Comparison of ENCODE assay signal across 8 mouse cellular contexts in the genomic region with DNA sequence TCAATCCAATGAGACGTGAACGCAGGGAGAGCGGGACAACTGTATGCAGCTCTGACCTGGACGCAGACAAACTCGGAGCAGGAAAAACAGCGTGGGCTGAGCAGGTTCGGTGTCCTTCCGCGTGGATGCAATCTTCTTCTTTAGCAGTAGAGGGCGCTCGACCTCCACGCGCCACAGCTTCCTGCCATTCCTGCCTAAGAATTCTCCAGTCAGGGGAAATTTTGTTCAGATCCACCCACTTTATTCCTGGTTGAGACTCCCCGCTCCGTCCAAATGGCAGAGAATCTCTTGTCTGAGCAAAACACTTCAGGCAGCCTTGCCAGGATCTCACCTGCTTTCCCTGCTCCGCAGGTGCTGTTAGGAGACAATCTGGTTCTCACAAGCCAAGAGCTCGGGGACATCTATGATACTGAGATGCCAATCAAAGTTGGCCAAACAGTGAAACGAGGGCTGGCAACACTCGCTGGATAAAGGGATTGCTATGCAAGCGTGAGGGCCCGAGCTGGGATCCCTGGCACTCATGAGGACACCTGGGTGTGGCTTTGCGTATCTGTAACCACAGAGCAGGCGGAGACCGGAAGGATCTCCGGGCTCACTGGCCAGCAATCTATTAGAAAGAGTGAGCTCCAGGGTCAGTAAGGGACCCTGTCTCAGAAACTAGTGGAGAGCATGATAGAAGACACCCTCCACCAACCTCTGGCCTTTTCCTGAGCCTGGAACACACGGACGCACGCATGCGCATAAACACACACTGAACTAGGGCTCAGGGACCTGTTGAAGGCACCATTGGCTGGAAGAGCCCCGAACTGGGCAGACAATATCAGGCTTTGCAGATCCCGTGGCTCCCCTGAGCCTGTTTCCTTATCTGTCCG. TPM values are rescaled to one million over a fixed set of nuclear protein-coding genes. Genes with fewer than 3 reads are reported as not detected.
DNase-seq lines count a peak whose midpoint lies in the region; ATAC-seq and TF ChIP-seq lines count a peak whose summit lies in the region.

No protein-coding gene starts in this region.

- dilution Hi-C loops in CH12.LX (cut with MboI; ENCODE audit: extremely low pct_ligation_motif_present, extremely low pct_unique_long_range_greater_than_20kb, low sequenced_read_pairs) = no loop called here

- no peaks in the 10 kb centered on the region for H3K79me2 ChIP-seq in CH12.LX (replicated peaks; ENCODE audit: control insufficient read depth, extremely low read depth, insufficient read depth, poor library complexity, severe bottlenecking)

- H3K9ac ChIP-seq in CH12.LX (ENCODE audit: insufficient read depth, low read depth) = peak overlapping the region; percentile 20; the same call in 1 of the 2 replicates
- H3K9ac ChIP-seq in heart, embryonic 14.5 days (ENCODE audit: low read length) = peak overlapping the region; percentile 48
- H3K9ac ChIP-seq in liver, embryonic 12.5 days = peak overlapping the region; percentile 77

- H3K4me3 ChIP-seq in CH12.LX (replicated peaks in 1 of 3; ENCODE audit: low read depth in 2 of 3, low read length in 2 of 3, poor library complexity in 1 of 3) = peak overlapping the region; percentile 24 to 44 (median 44)
- peak overlapping the region; percentile 43 to 44 for H3K4me3 ChIP-seq in heart, embryonic 14.5 days (ENCODE audit: control insufficient read depth in 1 of 2, insufficient read depth in 1 of 2, low read depth in 1 of 2, low read length in 2 of 2)
- peak overlapping the region; percentile 60 for H3K4me3 ChIP-seq in liver, embryonic 12.5 days

- WGBS in heart, embryonic 14.5 days = 3% methylated on average over 32 of the region's 32 CpGs
- WGBS in liver, embryonic 12.5 days (ENCODE audit: insufficient replicate concordance) = 2% methylated on average over 32 of the region's 32 CpGs

- peaks cover 4% of the 10 kb centered on the region for H3K9me3 ChIP-seq in CH12.LX (replicated peaks; ENCODE audit: low read length)
- no peaks in the 10 kb centered on the region for H3K9me3 ChIP-seq in heart, embryonic 14.5 days (ENCODE audit: control insufficient read depth, low read length)
- H3K9me3 ChIP-seq in liver, embryonic 12.5 days (replicated peaks) = 0 out of 2 replicates have a peak, but pooled peaks cover 2% of the 10 kb centered on the region

- in situ Hi-C loops in CH12.LX (cut with MboI; ENCODE audit: low pct_ligation_motif_present, low pct_unique_long_range_greater_than_20kb, low sequenced_read_pairs) = loop anchor here (5.0 to 10.0 kb wide), 3 partner anchors 98 to 258 kb away; partner anchors contain the start of gene Pop5

- H3K4me1 ChIP-seq in CH12.LX (ENCODE audit: control insufficient read depth in 1 of 2, insufficient read depth in 2 of 2) = peaks cover 0 to 28% of the 10 kb centered on the region in 2 experiments; a peak in 2 of 4 replicates
- peaks cover 5 to 10% of the 10 kb centered on the region in 2 experiments; a peak in 3 of 4 replicates for H3K4me1 ChIP-seq in heart, embryonic 14.5 days (ENCODE audit: control insufficient read depth in 2 of 2, insufficient read depth in 2 of 2, low read length in 2 of 2)
- peaks cover 39% of the 10 kb centered on the region for H3K4me1 ChIP-seq in liver, embryonic 12.5 days

- TF ChIP-seq RAD21 in CH12.LX (IDR thresholded peaks at IDR 0.05; ENCODE audit: low read depth, low read length) = peak; percentile 93

- TF ChIP-seq EP300 in CH12.LX (IDR thresholded peaks at IDR 0.05; ENCODE audit: low read length) = no peak

- peak; percentile 88 to 96 for TF ChIP-seq CTCF in CH12.LX (conservative IDR thresholded peaks at IDR 0.05 in 1 of 2, IDR thresholded peaks at IDR 0.05 in 1 of 2; ENCODE audit: low read depth in 2 of 2, low read length in 2 of 2)

- H3K27me3 ChIP-seq in CH12.LX (replicated peaks) = no peaks in the 10 kb centered on the region
- H3K27me3 ChIP-seq in heart, embryonic 14.5 days (ENCODE audit: control insufficient read depth, insufficient read depth, low read length) = no peaks in the 10 kb centered on the region
- no peaks in the 10 kb centered on the region for H3K27me3 ChIP-seq in liver, embryonic 12.5 days (replicated peaks)
- no peaks in the 10 kb centered on the region for H3K27me3 ChIP-seq in splenic B cell, adult 2 months (ENCODE audit: control insufficient read depth, insufficient read depth, low read length, poor library complexity, severe bottlenecking)

- TF ChIP-seq POLR2A in CH12.LX (IDR thresholded peaks at IDR 0.05; ENCODE audit: low read depth, low read length) = no peak

- peak overlapping the region; percentile 88 for H3K4me2 ChIP-seq in CH12.LX (ENCODE audit: insufficient read depth, low read depth, poor library complexity, severe bottlenecking)
- H3K4me2 ChIP-seq in heart, embryonic 14.5 days (ENCODE audit: low read length) = peak overlapping the region; percentile 91
- H3K4me2 ChIP-seq in liver, embryonic 12.5 days = peak overlapping the region; percentile 95

- DNase-seq in CH12.LX (ENCODE audit: extremely low read depth) = peak; percentile 58
- peak; percentile 73 for DNase-seq in c-Kit-negative CD71-positive TER-119-positive erythroid progenitor cells, embryonic 14.5 days (ENCODE audit: low read depth, low spot score)
- peak; percentile 40 for DNase-seq in fibroblast of lung, adult 2 months (ENCODE audit: low read depth)
- DNase-seq in kidney, postnatal 10 days = peak; percentile 78
- peak; percentile 85 for DNase-seq in naive thymus-derived CD4-positive, alpha-beta T cell, adult 2 months (ENCODE audit: low read depth)
- DNase-seq in splenic B cell, adult 2 months (ENCODE audit: low read depth, low spot score) = peak; percentile 75

- H3K27ac ChIP-seq in CH12.LX (ENCODE audit: insufficient read depth, low read depth) = no peak overlapping the region
- no peak overlapping the region for H3K27ac ChIP-seq in heart, embryonic 14.5 days (replicated peaks in 1 of 2; ENCODE audit: control insufficient read depth in 1 of 2, insufficient read depth in 1 of 2, low read depth in 2 of 2, low read length in 2 of 2)
- peak overlapping the region; percentile 96 for H3K27ac ChIP-seq in liver, embryonic 12.5 days

- H3K36me3 ChIP-seq in CH12.LX (replicated peaks in 1 of 2; ENCODE audit: control insufficient read depth in 1 of 2, insufficient read depth in 1 of 2, low read length in 1 of 2) = no peaks in the 10 kb centered on the region
- no peaks in the 10 kb centered on the region for H3K36me3 ChIP-seq in heart, embryonic 14.5 days (ENCODE audit: control insufficient read depth, insufficient read depth, low read length)
- H3K36me3 ChIP-seq in liver, embryonic 12.5 days = no peaks in the 10 kb centered on the region
- H3K36me3 ChIP-seq in splenic B cell, adult 2 months (ENCODE audit: control insufficient read depth, insufficient read depth, low read length, poor library complexity, severe bottlenecking) = no peaks in the 10 kb centered on the region

- peak; percentile 52; the same call in 1 of the 2 replicates for ATAC-seq in heart, embryonic 14.5 days (ENCODE audit: insufficient number of reproducible peaks, insufficient read depth, low FRiP score, low read depth)
- peak; percentile 92 for ATAC-seq in liver, embryonic 12.5 days

TF ChIP-seq in CH12.LX, 34 proteins besides CTCF, POLR2A, EP300 and RAD21:
- peak; percentile 6; the same call in 1 of the 2 replicates for TF ChIP-seq ZC3H11A (IDR thresholded peaks at IDR 0.05; ENCODE audit: low read depth, low read length)
- peak; percentile 81 for TF ChIP-seq NRF1 (IDR thresholded peaks at IDR 0.05; ENCODE audit: low read depth, low read length)
- TF ChIP-seq UBTF (IDR thresholded peaks at IDR 0.05; ENCODE audit: low read depth, low read length) = no peak
- TF ChIP-seq GABPA (IDR thresholded peaks at IDR 0.05; ENCODE audit: insufficient replicate concordance, low read depth, low read length) = no peak
- 0 out of 2 replicates have a peak, but pooled peaks have one; percentile 67 for TF ChIP-seq MXI1 (IDR thresholded peaks at IDR 0.05; ENCODE audit: low read depth, low read length)
- no peak for TF ChIP-seq MAZ (IDR thresholded peaks at IDR 0.05; ENCODE audit: low read depth, low read length)
- no peak for TF ChIP-seq ZNF384 (IDR thresholded peaks at IDR 0.05; ENCODE audit: low read depth, low read length)
- TF ChIP-seq POLR2AphosphoS2 (IDR thresholded peaks at IDR 0.05; ENCODE audit: low read depth, low read length) = no peak
- no peak for TF ChIP-seq ZMIZ1 (IDR thresholded peaks at IDR 0.05; ENCODE audit: low read depth, low read length)
- TF ChIP-seq JUN (IDR thresholded peaks at IDR 0.05; ENCODE audit: insufficient read depth, low read depth, low read length) = no peak
- TF ChIP-seq MAX (IDR thresholded peaks at IDR 0.05; ENCODE audit: low read length) = no peak
- peak; percentile 80 for TF ChIP-seq SMC3 (IDR thresholded peaks at IDR 0.05; ENCODE audit: low read depth, low read length)
- TF ChIP-seq TCF12 (IDR thresholded peaks at IDR 0.05; ENCODE audit: low read depth, low read length) = 0 out of 2 replicates have a peak, but pooled peaks have one; percentile 9
- TF ChIP-seq CHD2 (IDR thresholded peaks at IDR 0.05; ENCODE audit: low read length) = no peak

RNA-seq across cellular contexts. Expression of gene Hnf1a, which starts 8.6 kb away (rescaled TPM):
- total RNA-seq in CH12.LX (2012; rRNA removed) = not detected in 2 replicates
- total RNA-seq in CH12.LX (2014; rRNA removed) = not detected in 2 replicates
- polyA plus RNA-seq in CH12.LX (2012; ENCODE audit: insufficient read length, low read depth) = not detected in 2 replicates
- not detected in 2 replicates for polyA plus RNA-seq in heart, embryonic 14.5 days (2014; fragmentation: Nextera tagmentation; extraction: Ambion mirVana)
- polyA plus RNA-seq in liver, embryonic 12.5 days (2016; fragmentation: Nextera tagmentation; extraction: Ambion mirVana) = 3.8 and 3.9 TPM in 2 replicates

RNA-seq across cellular contexts. Expression of gene Sppl3, which starts 31.5 kb away (rescaled TPM):
- total RNA-seq in CH12.LX (2012; rRNA removed) (13.6 and 14.3 TPM in 2 replicates), CH12.LX (2014; rRNA removed) (12.1 and 14.9 TPM in 2 replicates)
- 18.3 and 29.2 TPM in 2 replicates for polyA plus RNA-seq in CH12.LX (2012; ENCODE audit: insufficient read length, low read depth)
- 35.1 and 39.9 TPM in 2 replicates for polyA plus RNA-seq in heart, embryonic 14.5 days (2014; fragmentation: Nextera tagmentation; extraction: Ambion mirVana)
- polyA plus RNA-seq in liver, embryonic 12.5 days (2016; fragmentation: Nextera tagmentation; extraction: Ambion mirVana) = 19.3 and 23.7 TPM in 2 replicates

RNA-seq across cellular contexts. Expression of gene 2210016L21Rik, which starts 37.5 kb away (rescaled TPM):
- total RNA-seq in CH12.LX (2012; rRNA removed) = 21.6 TPM in 2 replicates
- 11.0 and 11.5 TPM in 2 replicates for total RNA-seq in CH12.LX (2014; rRNA removed)
- 32.5 and 49.1 TPM in 2 replicates for polyA plus RNA-seq in CH12.LX (2012; ENCODE audit: insufficient read length, low read depth)
- polyA plus RNA-seq in heart, embryonic 14.5 days (2014; fragmentation: Nextera tagmentation; extraction: Ambion mirVana) = 38.5 and 38.8 TPM in 2 replicates
- 22.1 and 25.2 TPM in 2 replicates for polyA plus RNA-seq in liver, embryonic 12.5 days (2016; fragmentation: Nextera tagmentation; extraction: Ambion mirVana)

RNA-seq across cellular contexts. Expression of gene Oasl1, which starts 56.4 kb away (rescaled TPM):
- not detected in 2 replicates for total RNA-seq in CH12.LX (2012; rRNA removed)
- total RNA-seq in CH12.LX (2014; rRNA removed) = not detected in 2 replicates
- polyA plus RNA-seq in CH12.LX (2012; ENCODE audit: insufficient read length, low read depth) = 0.37 and 0.46 TPM in 2 replicates
- polyA plus RNA-seq in heart, embryonic 14.5 days (2014; fragmentation: Nextera tagmentation; extraction: Ambion mirVana) = 0.45 and 0.70 TPM in 2 replicates
- polyA plus RNA-seq in liver, embryonic 12.5 days (2016; fragmentation: Nextera tagmentation; extraction: Ambion mirVana) = 0.29 and 0.30 TPM in 2 replicates

Comparison
In these comparisons a context has a peak if more than half of its experiments do, and no peak if none do; other contexts are left out.
1. H3K9ac ChIP-seq: peak in every context shown above with its lines; median percentile 77 in liver, embryonic 12.5 days; 48 in heart, embryonic 14.5 days; 20 in CH12.LX.